Mouse (Mus musculus) embryonic fibroblast, embryonic 13.5 days (primary cell): ENCODE measurements around the gene Ino80d. TPM values are rescaled to one million over a fixed set of nuclear protein-coding genes. Genes with fewer than 3 reads are reported as not detected.

ENCODE experiments used
- H3K27ac ChIP-seq: 2 replicates; pipeline ENCODE4 v1.5.1; 2012; ENCODE audit warnings: low read length, control low read depth, inconsistent platforms; ENCODE audit not compliant: insufficient read depth
- H3K4me1 ChIP-seq: 2 replicates; pipeline ENCODE4 v1.6.1; 2011; ENCODE audit warnings: low read length; ENCODE audit not compliant: control insufficient read depth, insufficient read depth
- H3K4me3 ChIP-seq: 2 replicates; pipeline ENCODE4 v1.5.1; 2011; ENCODE audit warnings: mild to moderate bottlenecking, control low read depth, low read length; ENCODE audit not compliant: insufficient read depth
- CTCF ChIP-seq: IDR thresholded peaks from 2 replicates; pipeline ENCODE4 v1.5.1; 2011; ENCODE audit warnings: mild to moderate bottlenecking, control low read depth, low read length, moderate library complexity, borderline replicate concordance; ENCODE audit not compliant: insufficient read depth
- POLR2A ChIP-seq: IDR thresholded peaks from 2 replicates; pipeline ENCODE4 v1.6.1; 2011; ENCODE audit warnings: low read depth, mild to moderate bottlenecking, control low read depth, low read length, moderate library complexity
- polyA plus RNA-seq: library from polyadenylated mRNA; stranded (reverse); fragments of >200 nt; gene quantifications from 2 replicates; pipeline ENCODE4 v1.2.4, GENCODE M21; 2011; ENCODE audit warnings: low read depth; ENCODE audit not compliant: missing spikeins, insufficient read length

The Ino80d gene
- polyA plus RNA-seq, 1 experiment, result 19.7 TPM

GRCm38 (mm10) chr1:63110536-63111285 is 3.8 kb downstream of the Ino80d start:
- TF ChIP-seq POLR2A, result no peak
- TF ChIP-seq CTCF, result 0 out of 2 replicates have a peak, but pooled peaks have one; percentile 14
- no peaks in the 10 kb centered on the region for H3K4me1 ChIP-seq
- H3K4me3 ChIP-seq, result no peak overlapping the region
- no peak overlapping the region for H3K27ac ChIP-seq

GRCm38 (mm10) chr1:63107614-63108327 is 6.7 kb downstream of the Ino80d start:
- Histone ChIP-seq H3K4me3 (no peak overlapping the region), H3K4me1 (no peaks in the 10 kb centered on the region), H3K27ac (no peak overlapping the region)
- no peak for TF ChIP-seq POLR2A
- no peak for TF ChIP-seq CTCF

- H3K4me3 ChIP-seq, result no peak overlapping the region
- H3K4me1 ChIP-seq, result 0 out of 2 replicates have a peak, but pooled peaks cover 5% of the 10 kb centered on the region
- TF ChIP-seq CTCF (no peak), POLR2A (no peak)
- H3K27ac ChIP-seq, result no peak overlapping the region
These were observed 11.6 kb downstream of the Ino80d start for GRCm38 (mm10) chr1:63102758-63103451.

- TF ChIP-seq CTCF, result no peak
- TF ChIP-seq POLR2A, result no peak
- Histone ChIP-seq H3K27ac (no peak overlapping the region), H3K4me3 (no peak overlapping the region), H3K4me1 (0 out of 2 replicates have a peak, but pooled peaks cover 5% of the 10 kb centered on the region)
These were observed 14.3 kb downstream of the Ino80d start for GRCm38 (mm10) chr1:63100196-63100595.

DNA sequence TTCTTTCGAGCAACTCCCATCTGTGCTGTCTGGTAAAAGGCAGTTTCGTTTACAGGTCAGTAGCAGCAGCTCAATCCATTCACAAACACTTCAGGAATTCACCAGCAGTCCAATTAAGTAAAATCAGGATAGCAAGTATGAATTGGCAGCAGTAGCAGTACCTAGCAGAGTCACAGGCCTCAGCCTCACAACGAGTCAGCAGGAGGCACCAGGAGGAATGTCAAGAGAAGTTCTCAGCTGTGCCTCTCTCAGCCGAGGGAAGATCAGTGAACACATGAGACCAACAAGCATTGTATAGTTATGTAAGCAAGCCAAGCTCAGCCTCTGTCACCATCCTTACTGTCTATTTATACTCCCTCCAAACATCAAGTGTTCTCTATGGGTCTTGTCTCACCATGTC is 15.6 kb downstream of the Ino80d start:
- no peak overlapping the region for H3K27ac ChIP-seq
- no peak for TF ChIP-seq CTCF
- H3K4me3 ChIP-seq, result no peak overlapping the region
- 0 out of 2 replicates have a peak, but pooled peaks cover 5% of the 10 kb centered on the region for H3K4me1 ChIP-seq

- TF ChIP-seq CTCF (no peak), POLR2A (no peak)
- Histone ChIP-seq H3K4me1 (0 out of 2 replicates have a peak, but pooled peaks cover 5% of the 10 kb centered on the region), H3K4me3 (no peak overlapping the region), H3K27ac (no peak overlapping the region)
These were observed 18.4 kb downstream of the Ino80d start for GRCm38 (mm10) chr1:63096071-63096470.

GRCm38 (mm10) chr1:63089795-63090194 is 24.7 kb downstream of the Ino80d start:
- Histone ChIP-seq H3K4me3 (no peak overlapping the region), H3K27ac (no peak overlapping the region), H3K4me1 (no peaks in the 10 kb centered on the region)
- TF ChIP-seq CTCF (no peak), POLR2A (no peak)

DNA sequence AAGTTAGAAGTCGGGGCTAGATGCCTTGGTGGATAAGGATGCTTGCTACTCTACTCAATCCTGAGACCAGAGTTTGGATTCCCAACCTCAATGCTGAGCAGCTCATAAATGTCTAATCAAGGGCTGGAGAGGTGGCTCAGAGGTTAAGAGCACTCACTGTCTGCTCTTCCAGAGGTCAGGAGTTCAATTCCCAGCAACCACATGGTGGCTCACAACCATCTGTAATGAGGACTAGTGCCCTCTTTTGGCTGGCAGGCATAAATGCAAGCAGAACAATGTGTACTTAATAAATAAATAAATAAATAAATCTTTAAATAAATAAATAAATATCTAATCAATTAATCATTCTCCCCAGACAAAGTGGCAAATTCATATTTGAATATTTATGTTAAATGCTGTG is 25.9 kb downstream of the Ino80d start:
- no peak overlapping the region for H3K27ac ChIP-seq
- no peak for TF ChIP-seq CTCF
- TF ChIP-seq POLR2A, result no peak

DNA sequence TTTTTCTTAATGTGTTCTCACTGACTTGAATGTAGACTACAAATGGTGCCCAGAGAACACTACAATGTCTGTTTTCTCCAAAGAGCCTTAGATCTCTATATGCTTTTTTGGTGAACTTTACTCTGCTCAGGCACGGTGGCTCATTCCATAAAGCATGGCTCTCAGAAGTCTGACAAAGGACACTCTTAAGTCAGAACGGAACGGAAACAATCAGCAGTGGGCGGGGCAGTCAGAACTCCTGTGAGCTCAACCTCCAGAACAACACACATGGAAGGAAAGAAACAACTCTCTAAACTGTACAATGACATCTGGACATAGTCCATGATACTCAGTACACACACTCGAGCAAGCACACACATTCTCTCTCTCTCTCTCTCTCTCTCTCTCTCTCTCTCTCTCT is 34.2 kb downstream of the Ino80d start:
- Histone ChIP-seq H3K27ac (no peak overlapping the region), H3K4me3 (no peak overlapping the region), H3K4me1 (no peaks in the 10 kb centered on the region)
- TF ChIP-seq POLR2A (no peak), CTCF (no peak)

More for the DNA sequence above, 25.9 kb downstream of the Ino80d start:
- Histone ChIP-seq H3K4me1 (no peaks in the 10 kb centered on the region), H3K4me3 (no peak overlapping the region)
